8 mouse cellular contexts compared by ENCODE assay signal in the genomic region with DNA sequence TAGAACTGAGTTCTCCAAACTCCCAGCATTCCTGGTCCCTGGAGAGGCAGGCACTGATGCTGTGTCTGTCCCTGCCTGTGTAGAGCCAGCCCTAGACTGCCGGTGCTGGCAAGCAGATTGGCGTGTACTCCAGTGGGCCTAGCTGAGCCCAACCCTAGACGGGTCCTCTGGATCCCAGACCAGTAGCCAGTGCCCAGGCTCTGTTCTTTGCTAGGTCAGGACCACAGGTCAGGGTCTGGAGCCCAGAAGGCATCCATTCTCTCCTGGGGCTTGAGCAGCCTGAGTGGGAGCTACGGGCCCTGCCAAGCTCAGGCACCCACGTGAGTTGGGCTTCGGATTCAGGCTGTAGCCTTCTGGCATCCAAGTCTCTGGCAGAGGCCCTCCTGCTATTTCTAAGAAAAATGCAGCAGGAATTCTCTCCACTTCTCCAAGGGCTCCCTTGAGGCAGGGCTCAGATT. TPM values are rescaled to one million over a fixed set of nuclear protein-coding genes. Genes with fewer than 3 reads are reported as not detected.
DNase-seq lines count a peak whose midpoint lies in the region; ATAC-seq and TF ChIP-seq lines count a peak whose summit lies in the region.

No protein-coding gene starts in this region.

- H3K36me3 ChIP-seq in heart, embryonic 13.5 days: peaks cover under 1% of the 10 kb centered on the region; the same call in 1 of the 2 replicates

- H3K4me3 ChIP-seq in embryonic fibroblast, embryonic 13.5 days (ENCODE audit: insufficient read depth, low read length): no peak overlapping the region
- no peak overlapping the region for H3K4me3 ChIP-seq in heart, embryonic 13.5 days

- ATAC-seq in heart, embryonic 13.5 days (ENCODE audit: extremely low read depth, insufficient number of reproducible peaks, low FRiP score, low TSS enrichment): no peak

- no peaks in the 10 kb centered on the region for H3K9me3 ChIP-seq in heart, embryonic 13.5 days

- 38% methylated on average over 6 of the region's 6 CpGs for WGBS in heart, embryonic 13.5 days

- TF ChIP-seq POLR2A in embryonic fibroblast, embryonic 13.5 days (IDR thresholded peaks at IDR 0.05; ENCODE audit: low read depth, low read length): no peak

- DNase-seq in layer of hippocampus, adult 11-12 months (ENCODE audit: low spot score): peak; percentile 50
- no peak for DNase-seq in layer of hippocampus, adult 9-10 months (ENCODE audit: low spot score)
- DNase-seq in left cerebral cortex, adult 18-20 months (ENCODE audit: low spot score in 2 of 2): peak; percentile 49 to 55
- DNase-seq in neural tube, embryonic 10.5 days (ENCODE audit: extremely low spot score, low spot score): peak; percentile 43
- no peak for DNase-seq in thymus, postnatal 10 days (ENCODE audit: low spot score in 2 of 2)
- DNase-seq in urinary bladder, adult 18-20 months (ENCODE audit: low spot score in 2 of 2): no peak

- H3K9ac ChIP-seq in heart, embryonic 13.5 days: peak overlapping the region; percentile 54; the same call in 1 of the 2 replicates

- no peak for TF ChIP-seq CTCF in embryonic fibroblast, embryonic 13.5 days (IDR thresholded peaks at IDR 0.05; ENCODE audit: borderline replicate concordance, insufficient read depth, low read length)

- H3K27me3 ChIP-seq in heart, embryonic 13.5 days (replicated peaks): 0 out of 2 replicates have a peak, but pooled peaks cover under 1% of the 10 kb centered on the region

- no peak overlapping the region for H3K4me2 ChIP-seq in heart, embryonic 13.5 days

- H3K27ac ChIP-seq in embryonic fibroblast, embryonic 13.5 days (ENCODE audit: insufficient read depth, low read length): peak overlapping the region; percentile 91
- H3K27ac ChIP-seq in heart, embryonic 13.5 days (replicated peaks): peak overlapping the region; percentile 70

- H3K4me1 ChIP-seq in embryonic fibroblast, embryonic 13.5 days (ENCODE audit: control insufficient read depth, insufficient read depth, low read length): peaks cover 37% of the 10 kb centered on the region
- peaks cover 84% of the 10 kb centered on the region for H3K4me1 ChIP-seq in heart, embryonic 13.5 days

RNA-seq across cellular contexts. Expression of gene Sema3f, which starts 10.1 kb away (rescaled TPM):
- polyA plus RNA-seq in embryonic fibroblast, embryonic 13.5 days (2011; ENCODE audit: insufficient read length, low read depth, missing spikeins): 68.0 and 88.1 TPM in 2 replicates
- 4.5 and 6.3 TPM in 2 replicates for polyA plus RNA-seq in heart, embryonic 13.5 days (2015; fragmentation: Nextera tagmentation; extraction: Ambion mirVana)
- 10 to 100 TPM; 13.1 to 13.9 TPM for total RNA-seq in left cerebral cortex, adult 18-20 months (2021)

RNA-seq across cellular contexts. Expression of gene Gnat1, which starts 20.6 kb away (rescaled TPM):
- polyA plus RNA-seq in embryonic fibroblast, embryonic 13.5 days (2011; ENCODE audit: insufficient read length, low read depth, missing spikeins): not detected in 2 replicates
- polyA plus RNA-seq in heart, embryonic 13.5 days (2015; fragmentation: Nextera tagmentation; extraction: Ambion mirVana): 0.90 and 1.3 TPM in 2 replicates
- total RNA-seq in left cerebral cortex, adult 18-20 months (2021): under 1 TPM; 0.35 to 0.73 TPM

RNA-seq across cellular contexts. Expression of gene Slc38a3, which starts 30.8 kb away (rescaled TPM):
- polyA plus RNA-seq in embryonic fibroblast, embryonic 13.5 days (2011; ENCODE audit: insufficient read length, low read depth, missing spikeins): 1.1 TPM in 1 of 2 replicates, not detected in the other
- polyA plus RNA-seq in heart, embryonic 13.5 days (2015; fragmentation: Nextera tagmentation; extraction: Ambion mirVana): 2.8 and 2.9 TPM in 2 replicates
- 10 to 100 TPM; 66.6 to 84.4 TPM for total RNA-seq in left cerebral cortex, adult 18-20 months (2021)

Comparison
In these comparisons a context has a peak if more than half of its experiments do, and no peak if none do; other contexts are left out.
1. DNase-seq: peak in layer of hippocampus, adult 11-12 months (single experiment), left cerebral cortex, adult 18-20 months (2 of 2) and neural tube, embryonic 10.5 days (single experiment); none in layer of hippocampus, adult 9-10 months (single experiment), thymus, postnatal 10 days (0 of 2) and urinary bladder, adult 18-20 months (0 of 2).